In genomic region chr1:34109599-34110210, GRCm38 (mm10) we compare ENCODE assay signal across 25 mouse cellular contexts.
DNase-seq lines count a peak whose midpoint lies in the region; ATAC-seq and TF ChIP-seq lines count a peak whose summit lies in the region.
"Had no signal": no experiment of that assay in that cellular context is flagged by ENCODE, and none has a peak within 500 bp of the region (broad histone marks: within the 10 kb centered on the region; RNA-seq: fewer than 3 reads in every experiment).

No protein-coding gene starts in this region.

- no peak for TF ChIP-seq POLR2A in bone marrow macrophage, adult 2 months (IDR thresholded peaks at IDR 0.05; ENCODE audit: borderline replicate concordance, low read depth, low read length)

- TF ChIP-seq CTCF in gastrocnemius, adult 2 months (IDR thresholded peaks at IDR 0.05): no peak
- TF ChIP-seq CTCF in bone marrow macrophage, adult 2 months (IDR thresholded peaks at IDR 0.05; ENCODE audit: low read depth, low read length): no peak

- H3K9ac ChIP-seq in ES-E14 (ENCODE audit: insufficient read depth, low read depth, low read length, poor library complexity, severe bottlenecking): peak overlapping the region; percentile 66; the same call in 1 of the 2 replicates
- H3K9ac ChIP-seq: embryonic facial prominence, embryonic 15.5 days; forebrain, postnatal 0 days; heart, embryonic 15.5 days; limb, embryonic 13.5 days; liver, embryonic 12.5 days; midbrain, embryonic 13.5 days; neural tube, embryonic 12.5 days had no signal

- intact Hi-C loops in gastrocnemius, adult 2 months (cut with DNase I): no loop called here

- no peak for DNase-seq in gastrocnemius, adult 2 months
- no peak for DNase-seq in gastrocnemius, postnatal 4 days (ENCODE audit: low spot score in 2 of 2)
- DNase-seq in 3134 (ENCODE audit: extremely low read depth, insufficient read length, low spot score) (peak; percentile 62), ES-E14 (ENCODE audit: low read depth, low spot score) (no peak)
- DNase-seq in testis, postnatal 14 days (ENCODE audit: low spot score): no peak
- DNase-seq in lung, postnatal 10 days: no peak
- DNase-seq: adrenal gland, adult 8-10 months; B cell, adult 2 months; cerebellum, adult 9-10 months; forebrain, postnatal 0 days; kidney, postnatal 25 days; lung, adult 2 months; right cerebral cortex, postnatal 14 days; thymus, postnatal 14 days had no signal

- H3K9me3 ChIP-seq in ES-E14 (ENCODE audit: control insufficient read depth, insufficient read depth, low read depth, low read length): no peaks in the 10 kb centered on the region
- H3K9me3 ChIP-seq: embryonic facial prominence, embryonic 15.5 days; heart, embryonic 15.5 days; limb, embryonic 13.5 days; liver, embryonic 12.5 days; megakaryocyte, embryonic 14.5 days; midbrain, embryonic 13.5 days; neural tube, embryonic 12.5 days had no signal

- in situ Hi-C loops in ES-E14 (cut with MboI; ENCODE audit: low sequenced_read_pairs in 2 of 2, unreplicated experiment in 2 of 2): no loop called here

- H3K4me3 ChIP-seq in gastrocnemius, adult 2 months: no peak overlapping the region
- peak overlapping the region in 1 of 2 experiments; percentile 10; a peak in 1 of 4 replicates for H3K4me3 ChIP-seq in ES-E14 (ENCODE audit: insufficient read depth in 1 of 2, low read depth in 1 of 2, low read length in 2 of 2, poor library complexity in 1 of 2, severe bottlenecking in 1 of 2)
- H3K4me3 ChIP-seq in bone marrow macrophage, adult 2 months (ENCODE audit: insufficient read depth, low read length): no peak overlapping the region
- H3K4me3 ChIP-seq: embryonic facial prominence, embryonic 15.5 days; heart, embryonic 15.5 days; limb, embryonic 13.5 days; liver, embryonic 12.5 days; megakaryocyte, embryonic 14.5 days; midbrain, embryonic 13.5 days; neural tube, embryonic 12.5 days had no signal

- H3K4me1 ChIP-seq in ES-E14 (ENCODE audit: control insufficient read depth in 2 of 2, insufficient read depth in 2 of 2, low read length in 2 of 2, poor library complexity in 1 of 2): peaks cover 28 to 32% of the 10 kb centered on the region in 2 experiments
- peaks cover 34% of the 10 kb centered on the region for H3K4me1 ChIP-seq in bone marrow macrophage, adult 2 months (ENCODE audit: control insufficient read depth, insufficient read depth, low read length)
- H3K4me1 ChIP-seq: megakaryocyte, embryonic 14.5 days had no signal

- peaks cover 4% of the 10 kb centered on the region; the same call in 1 of the 2 replicates for H3K36me3 ChIP-seq in ES-E14 (ENCODE audit: control insufficient read depth, insufficient read depth, low read length, poor library complexity, severe bottlenecking)
- H3K36me3 ChIP-seq: embryonic facial prominence, embryonic 15.5 days; heart, embryonic 15.5 days; limb, embryonic 13.5 days; liver, embryonic 12.5 days; neural tube, embryonic 12.5 days had no signal

- no peak for ATAC-seq in monocyte, adult 5-6 weeks (replicated peaks; ENCODE audit: insufficient number of reproducible peaks, low FRiP score, low TSS enrichment, poor library complexity, severe bottlenecking)
- ATAC-seq: forebrain, postnatal 0 days; hindbrain, postnatal 0 days; intestine, postnatal 0 days; liver, embryonic 12.5 days; midbrain, embryonic 13.5 days had no signal

- H3K27ac ChIP-seq in gastrocnemius, adult 2 months: peak overlapping the region; percentile 32
- H3K27ac ChIP-seq in ES-E14 (ENCODE audit: insufficient read depth, low read depth, low read length, poor library complexity, severe bottlenecking): peak overlapping the region; percentile 82
- 0 out of 2 replicates have a peak overlapping the region, but pooled peaks have one; percentile 3 for H3K27ac ChIP-seq in bone marrow macrophage, adult 2 months (ENCODE audit: insufficient read depth, low read depth, low read length)
- H3K27ac ChIP-seq: embryonic facial prominence, embryonic 15.5 days; hindbrain, postnatal 0 days; limb, embryonic 13.5 days; liver, embryonic 12.5 days; midbrain, embryonic 13.5 days; neural tube, embryonic 12.5 days had no signal

TF ChIP-seq in ES-E14, 5 proteins besides CTCF, POLR2A, EP300 and RAD21:
- no peak for TF ChIP-seq HCFC1 (IDR thresholded peaks at IDR 0.05; ENCODE audit: borderline replicate concordance, insufficient read depth, low read length)
- no peak for TF ChIP-seq CHD2 (IDR thresholded peaks at IDR 0.05; ENCODE audit: low read depth, low read length)
- no peak for TF ChIP-seq ZC3H11A (IDR thresholded peaks at IDR 0.05; ENCODE audit: borderline replicate concordance, low read depth, low read length)
- TF ChIP-seq MAFK (IDR thresholded peaks at IDR 0.05; ENCODE audit: insufficient read depth, low read depth, low read length): no peak
- no peak for TF ChIP-seq ZNF384 (IDR thresholded peaks at IDR 0.05; ENCODE audit: low read depth, low read length)

Comparison
In these comparisons a context has a peak if more than half of its experiments do, and no peak if none do; other contexts are left out.
1. H3K27ac ChIP-seq: peak in every context shown above with its lines; median percentile 82 in ES-E14; 32 in gastrocnemius, adult 2 months; 3 in bone marrow macrophage, adult 2 months.